Mouse (Mus musculus) megakaryocyte, adult 5-6 weeks (primary cell): ENCODE measurements around the gene Adam8. TPM values are rescaled to one million over a fixed set of nuclear protein-coding genes. Genes with fewer than 3 reads are reported as not detected.

Experiments
- ATAC-seq: 2 replicates; pipeline ENCODE4 v1.8.0; 2016; ENCODE audit warnings: mild to moderate bottlenecking, inconsistent platforms; ENCODE audit not compliant: poor library complexity, severe bottlenecking
- total RNA-seq, 2 experiments: library from RNA; stranded (forward) in 1 of 2; stranded (reverse) in 1 of 2; fragments of 153-499, 151-499 nt in 1 of 2; fragments of 221-1000, 200-1000 nt in 1 of 2; gene quantifications; 2 replicates each; pipeline versions ENCODE4 v1.2.3 to v1.2.4; 2015 to 2017

The Adam8 gene
- total RNA-seq, 2 experiments from 2014 or later: 35.0 to 39.3 TPM

DNA sequence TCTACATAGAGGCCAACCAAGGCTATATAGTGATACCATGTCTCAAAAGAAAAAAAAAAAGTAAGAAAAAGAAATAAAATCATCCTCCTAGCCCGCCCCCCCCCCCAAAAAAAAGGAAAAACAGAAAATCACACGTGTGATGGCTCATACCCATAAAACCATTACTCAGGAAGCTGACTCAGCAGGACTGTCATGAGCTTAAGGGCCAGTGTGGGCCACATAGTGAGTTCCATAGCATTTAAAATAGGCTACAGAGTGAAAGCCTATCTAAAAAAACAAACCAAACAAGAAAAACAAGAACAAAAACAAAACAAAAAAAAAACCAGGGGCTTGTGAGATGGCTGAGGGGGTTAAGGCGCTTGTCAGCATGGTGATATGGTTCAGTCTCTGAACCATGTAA is 11.6 kb downstream of the Adam8 start:
- ATAC-seq: no peak

DNA sequence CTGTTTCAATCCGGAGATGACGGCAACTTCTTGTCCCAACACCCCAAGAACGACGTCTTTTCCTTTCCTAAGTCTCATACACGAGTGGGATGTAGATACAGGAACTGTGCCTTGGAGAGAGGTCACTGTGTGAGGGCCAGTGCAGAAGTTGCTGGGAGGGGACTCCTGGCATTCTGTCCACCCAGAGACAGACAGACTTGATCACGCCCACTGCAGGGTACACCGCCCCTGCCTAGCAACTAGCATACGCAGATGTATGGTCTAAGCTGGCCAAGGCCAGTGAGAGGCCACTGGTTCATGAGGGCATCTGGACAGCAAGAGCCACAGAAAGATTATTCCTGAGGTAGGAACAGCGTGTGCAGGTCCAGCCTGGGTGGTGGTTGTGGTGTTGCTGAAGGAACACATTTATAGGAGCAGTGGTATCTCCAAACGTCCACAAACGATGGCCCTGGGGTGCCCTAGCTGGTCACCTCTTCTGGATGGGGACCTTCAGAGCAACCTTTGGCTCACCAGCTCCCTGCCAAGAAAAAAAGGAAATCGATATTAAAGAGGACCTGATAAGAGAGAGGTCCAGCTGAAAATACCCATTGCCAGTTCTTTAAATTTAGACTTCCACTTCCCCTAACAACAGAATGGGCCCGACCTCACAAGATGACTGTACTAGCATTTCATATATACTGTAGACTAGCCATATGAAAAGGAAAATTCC is 13.2 kb downstream of the Adam8 start:
- peak; percentile 20 for ATAC-seq

DNA sequence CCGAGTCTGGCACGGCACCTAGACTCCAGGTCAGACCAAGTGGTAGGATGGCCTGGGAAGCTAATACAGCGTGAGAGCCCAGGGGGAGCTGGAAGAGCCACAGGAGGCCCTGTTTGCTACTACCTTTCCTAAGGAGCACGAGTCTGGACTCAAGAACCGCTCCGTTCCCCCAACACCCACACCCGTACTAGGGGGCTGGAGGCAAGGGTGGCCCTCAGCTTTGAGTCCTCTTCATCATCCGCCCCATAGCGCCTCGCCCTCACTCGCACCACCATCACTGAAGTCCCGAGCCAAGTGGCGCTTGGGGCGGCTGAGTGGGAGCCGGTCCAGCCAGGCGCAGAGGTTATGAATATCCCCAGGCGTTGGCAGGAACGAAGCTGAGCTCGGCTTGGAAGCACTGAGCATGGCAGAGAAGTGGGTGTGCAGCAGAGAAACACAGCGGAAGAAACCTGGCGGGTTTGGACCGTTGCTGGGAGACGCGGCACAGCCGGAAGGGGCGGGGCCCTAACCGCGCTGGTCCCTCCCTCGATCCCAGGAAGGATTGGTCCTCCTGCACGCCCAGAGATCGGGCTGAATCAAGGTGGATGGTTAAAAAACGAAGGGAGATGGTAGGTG is 14.0 kb downstream of the Adam8 start, which contains the start of gene 6430531B16Rik:
Gene 6430531B16Rik, minus strand, starts transcription at position 478 of the 615 bp plus-strand sequence.
- peak; percentile 62 for ATAC-seq

DNA sequence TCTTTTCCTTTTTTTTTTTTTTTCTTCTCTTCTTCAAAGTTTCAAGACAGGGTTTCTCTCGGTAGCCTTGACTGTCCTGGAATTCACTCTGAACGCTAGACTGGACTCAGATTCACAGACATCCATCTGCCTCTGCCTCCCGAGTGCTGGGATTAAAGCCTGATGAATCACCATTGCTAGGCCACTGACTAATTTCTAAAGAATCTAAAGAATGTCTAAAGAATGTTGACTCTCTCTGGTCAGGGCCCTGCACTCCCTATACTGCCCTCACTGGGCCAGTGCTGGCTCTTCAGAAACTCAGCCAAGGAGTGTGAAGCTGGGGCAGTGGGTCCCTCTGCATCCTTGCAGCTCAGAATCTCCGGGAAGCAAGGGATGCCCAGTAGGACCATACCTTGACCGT is 16.9 kb downstream of the Adam8 start:
- no peak for ATAC-seq

DNA sequence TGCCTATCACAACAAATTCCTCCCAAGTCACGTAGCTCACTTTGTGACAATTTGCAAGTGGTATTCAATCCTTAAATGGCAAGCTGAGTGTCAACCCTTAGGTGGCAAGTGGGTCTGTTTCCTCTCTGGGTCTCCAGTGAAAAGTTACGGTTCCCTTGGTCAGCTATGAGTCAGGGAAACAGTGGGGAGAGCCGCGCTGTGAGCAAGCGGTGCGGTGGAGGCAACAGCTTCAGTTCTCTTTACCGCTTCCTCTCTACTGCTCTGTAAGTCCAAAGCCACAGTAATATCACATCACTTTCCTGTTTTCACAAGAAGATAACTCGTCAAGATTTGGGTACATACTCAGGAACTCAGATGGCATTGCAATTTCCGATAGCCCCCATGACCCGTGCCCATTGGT is 18.1 kb downstream of the Adam8 start:
- ATAC-seq: peak; percentile 60

DNA sequence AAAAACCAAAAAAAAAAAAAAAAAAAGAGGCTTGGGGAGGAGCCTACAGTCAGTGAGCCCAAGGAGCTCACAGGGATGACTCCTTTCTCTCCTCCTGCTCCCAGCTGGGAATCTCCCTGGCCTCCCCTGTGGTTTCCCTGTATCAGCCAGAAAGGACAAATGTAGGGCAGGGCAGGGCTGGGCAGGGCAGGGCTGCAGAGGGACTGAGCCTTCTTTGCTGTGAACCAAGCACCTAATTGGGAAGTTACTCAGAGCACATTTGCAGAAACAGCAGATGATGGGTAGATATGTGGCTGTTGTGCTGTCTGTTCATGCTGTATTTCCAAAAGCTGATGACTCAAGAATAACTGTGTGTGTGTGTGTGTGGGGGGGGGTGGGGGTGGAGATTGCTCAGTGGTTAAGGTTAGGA is 19.4 kb downstream of the Adam8 start:
- ATAC-seq: peak; percentile 33

DNA sequence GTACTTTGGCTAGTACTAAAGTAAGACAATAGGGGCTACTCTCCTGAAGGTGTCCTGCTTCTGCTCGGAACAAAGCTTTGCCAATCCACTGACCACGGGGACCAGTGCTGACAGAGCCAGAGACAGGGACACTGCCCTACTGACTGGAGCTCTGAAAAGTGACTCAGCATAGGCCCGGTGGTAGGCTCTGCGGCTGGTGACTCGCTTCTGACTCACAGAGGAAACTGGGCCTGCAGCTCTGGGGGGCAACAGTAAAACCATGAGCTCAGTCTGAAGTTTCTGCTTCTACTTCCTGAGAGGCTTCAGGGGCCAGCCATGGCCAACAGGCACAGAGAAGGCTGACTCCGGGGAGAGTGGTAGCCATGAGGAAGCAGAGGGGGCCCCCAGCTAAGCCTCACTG is 20.9 kb downstream of the Adam8 start:
- ATAC-seq: peak; percentile 47

DNA sequence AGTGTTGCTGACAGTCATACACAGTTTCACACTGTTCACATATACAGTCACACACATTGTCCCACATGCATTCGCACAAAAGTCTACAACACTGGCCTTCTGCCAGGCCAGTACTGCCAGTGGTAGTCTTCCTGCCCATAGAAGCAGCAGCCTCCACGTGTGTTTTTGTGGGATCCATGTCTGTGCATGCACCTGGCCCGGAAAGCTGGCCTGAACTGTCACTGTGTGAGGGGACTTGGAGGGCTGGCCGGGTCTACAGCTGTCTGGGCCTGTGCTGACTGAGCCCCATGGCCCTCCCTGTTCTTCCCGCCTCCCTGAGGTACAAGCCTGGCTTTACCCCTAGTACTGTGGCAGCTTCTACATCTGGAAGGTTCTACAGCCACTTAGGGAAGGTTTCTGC is 21.4 kb downstream of the Adam8 start:
- no peak for ATAC-seq

DNA sequence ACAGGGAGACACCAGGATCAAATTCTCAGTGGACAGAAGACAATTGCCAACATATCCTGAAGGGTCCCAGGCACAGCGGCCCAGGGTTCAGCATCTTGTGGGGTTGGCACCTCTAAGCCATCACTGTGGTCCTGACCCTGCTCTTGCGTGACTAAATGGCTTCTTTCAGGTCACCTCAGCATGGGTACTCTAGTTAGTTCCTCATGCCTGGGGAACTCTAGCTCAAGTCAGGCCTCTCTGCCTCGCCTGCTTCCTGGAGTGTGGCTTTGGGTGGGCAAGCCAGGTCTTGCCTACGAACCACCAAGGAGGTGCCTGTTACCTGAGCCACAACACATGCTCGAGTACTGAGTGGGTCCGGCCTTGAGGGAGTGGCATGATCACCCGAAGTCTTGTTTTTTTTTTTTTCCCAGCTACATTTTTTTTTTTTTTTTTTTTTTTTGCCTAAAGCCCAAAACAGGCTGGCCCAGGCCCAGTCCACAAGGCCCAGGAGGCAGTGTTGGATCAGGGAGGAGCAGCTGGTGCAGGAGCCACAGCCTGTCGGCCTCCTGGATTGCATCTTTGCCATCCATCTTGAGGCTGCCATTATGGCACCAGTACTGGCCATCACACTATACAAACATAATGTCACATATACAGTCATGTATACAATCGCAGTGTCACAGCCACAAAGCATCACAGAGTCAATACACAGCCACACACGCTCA is 22.0 kb downstream of the Adam8 start:
- ATAC-seq: no peak

DNA sequence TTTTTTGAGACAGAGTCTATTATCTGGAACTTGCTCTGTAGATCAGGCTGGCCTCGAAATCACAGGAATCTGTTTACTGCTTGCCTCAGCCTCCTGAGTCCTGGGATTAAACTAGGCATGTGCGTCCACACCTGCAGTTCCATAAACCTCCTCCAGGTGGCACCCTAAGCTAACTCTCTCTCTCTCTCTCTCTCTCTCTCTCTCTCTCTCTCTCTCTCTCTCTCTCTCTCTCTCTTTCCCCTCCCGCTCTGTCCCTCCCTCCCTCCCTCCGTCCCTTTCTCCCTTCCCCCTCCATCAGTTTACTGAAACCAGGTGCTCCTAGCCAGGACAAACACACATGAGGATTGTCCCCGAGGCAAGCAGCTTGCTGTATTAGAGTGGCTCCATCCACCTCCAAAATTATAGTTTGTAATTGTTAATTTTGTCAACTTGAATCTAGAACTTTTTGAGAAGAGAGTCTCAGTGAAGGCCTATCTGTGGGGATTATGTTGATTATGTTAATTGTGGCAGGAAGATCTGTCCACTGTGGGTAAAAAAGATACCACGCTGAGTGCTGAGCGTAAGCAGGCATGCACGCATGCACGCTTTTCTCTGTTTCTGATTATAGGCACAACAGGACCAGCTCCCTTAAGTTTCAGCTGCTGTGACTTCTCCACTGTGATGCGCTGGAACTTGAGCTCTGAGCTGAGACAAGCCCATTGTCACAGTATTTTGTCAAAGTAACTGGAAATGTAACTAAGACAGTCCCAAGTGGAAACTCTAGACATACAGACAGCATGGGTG is 22.8 kb downstream of the Adam8 start:
- 0 out of 2 replicates have a peak, but pooled peaks have one; percentile 21 for ATAC-seq

DNA sequence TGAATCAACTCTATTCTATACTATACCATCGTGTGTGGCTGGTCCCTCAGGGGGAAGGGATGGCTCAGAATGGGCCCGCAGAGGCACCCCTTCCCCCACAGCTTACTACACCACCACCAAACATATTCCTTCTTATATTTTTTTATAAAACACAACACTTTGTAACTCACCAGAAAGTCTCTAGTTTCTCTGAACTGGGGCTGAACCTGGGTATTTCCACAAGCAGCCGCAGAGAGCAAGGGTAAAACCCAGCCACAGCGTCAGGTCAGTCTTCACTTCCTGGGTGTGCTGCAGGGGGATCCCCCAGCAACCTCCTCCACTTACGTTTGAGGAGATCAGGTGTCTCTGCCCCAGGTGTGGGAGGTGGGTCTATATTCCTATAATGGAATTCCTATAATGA is 23.9 kb downstream of the Adam8 start:
- no peak for ATAC-seq

DNA sequence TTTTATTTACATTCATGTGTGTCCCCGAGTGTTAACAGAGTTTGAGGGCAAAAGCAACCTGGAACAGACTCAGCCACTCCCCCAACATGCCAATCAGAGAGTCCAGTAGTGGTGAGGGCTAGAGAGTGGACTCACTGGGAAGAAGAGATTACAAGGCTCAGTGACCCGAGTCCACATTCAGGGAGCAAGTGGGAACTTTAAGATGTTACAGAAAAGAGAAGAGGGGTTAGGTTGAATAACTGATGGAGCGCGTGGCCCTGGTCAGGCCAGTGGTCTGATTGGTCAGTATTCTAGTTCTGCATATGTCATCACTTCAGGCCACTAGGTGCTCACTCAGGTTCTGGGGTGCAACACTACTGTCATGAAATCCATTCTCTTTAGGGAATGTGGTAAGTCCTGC is 25.2 kb downstream of the Adam8 start:
- ATAC-seq: no peak

DNA sequence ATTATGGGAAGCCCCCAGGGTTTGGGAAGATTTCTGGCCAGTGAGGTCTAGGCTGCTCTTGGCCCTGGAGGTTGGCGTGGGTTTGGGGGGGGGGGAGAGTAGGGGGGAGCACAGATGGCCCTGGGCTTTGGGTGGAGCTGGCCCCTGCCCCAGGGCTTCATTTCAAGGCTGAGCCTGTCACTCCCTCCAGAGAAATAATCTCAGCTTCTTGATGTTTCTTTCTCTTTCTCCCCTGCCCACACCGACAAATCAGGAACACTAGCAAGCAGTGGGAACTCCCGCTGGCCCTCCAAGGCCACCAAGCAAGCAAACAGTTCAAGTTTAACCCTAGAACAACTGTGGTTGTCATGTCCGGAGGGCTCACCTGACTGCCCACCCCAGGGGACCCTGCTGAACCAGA is 28.5 kb downstream of the Adam8 start:
- ATAC-seq: no peak

DNA sequence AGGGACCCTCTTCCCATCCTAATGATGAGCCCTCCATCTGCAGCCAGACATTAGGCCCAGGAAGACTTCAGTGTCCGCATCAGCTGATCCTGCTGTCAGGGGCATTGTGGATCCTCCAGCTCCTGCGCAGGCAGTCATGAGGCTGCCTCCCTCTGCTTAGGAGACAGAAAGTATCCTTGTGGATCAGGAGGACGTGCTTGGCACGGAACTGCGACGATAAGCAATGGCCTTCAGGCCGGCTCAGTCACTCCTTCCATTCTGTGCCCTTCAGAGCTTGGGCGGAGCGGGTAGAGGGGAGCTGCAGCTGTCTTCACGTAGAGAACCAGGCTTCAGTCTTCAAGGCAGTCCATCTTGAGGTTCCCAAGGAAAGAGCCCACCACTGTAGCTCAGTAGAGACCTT is 31.2 kb downstream of the Adam8 start:
- ATAC-seq: no peak

DNA sequence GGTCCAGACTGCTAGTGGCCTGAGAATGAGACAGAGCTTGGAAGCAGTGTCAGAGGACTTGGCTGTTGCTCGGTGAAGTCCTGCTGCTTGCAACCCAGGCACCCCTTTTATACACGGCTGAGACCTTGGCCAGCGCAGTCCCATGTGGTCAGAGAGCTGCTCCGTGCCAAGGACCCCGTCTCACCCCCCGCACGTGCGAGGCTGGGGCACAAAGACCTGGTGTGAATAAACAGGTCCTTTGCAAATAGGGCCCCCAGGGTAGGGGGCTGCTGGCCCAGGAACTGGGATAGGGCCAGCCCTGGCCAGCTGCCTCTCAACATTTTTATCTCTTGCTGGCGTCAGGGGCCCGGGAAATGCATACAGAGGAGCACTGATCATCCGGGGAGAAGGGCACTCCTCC is 34.4 kb downstream of the Adam8 start:
- no peak for ATAC-seq

DNA sequence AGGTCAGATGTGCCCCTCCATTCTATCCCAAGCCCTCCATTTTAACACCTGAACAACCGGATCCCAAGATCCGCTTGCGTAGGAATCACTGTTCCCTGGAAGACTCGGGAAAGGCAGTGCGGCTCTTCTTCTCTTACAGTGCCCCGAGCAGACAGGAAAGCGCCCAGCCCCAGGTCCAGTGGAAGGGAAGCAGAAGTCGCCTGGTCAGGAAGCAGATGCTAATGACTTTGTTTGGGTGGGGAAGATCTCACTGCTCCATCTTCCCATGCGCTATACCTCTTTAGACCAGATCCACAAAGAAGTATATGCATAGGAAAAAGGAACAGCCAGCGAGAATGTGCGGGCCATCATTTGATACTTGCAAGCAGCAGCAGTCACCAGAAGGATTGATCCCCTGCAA is 34.9 kb downstream of the Adam8 start:
- peak; percentile 86 for ATAC-seq

DNA sequence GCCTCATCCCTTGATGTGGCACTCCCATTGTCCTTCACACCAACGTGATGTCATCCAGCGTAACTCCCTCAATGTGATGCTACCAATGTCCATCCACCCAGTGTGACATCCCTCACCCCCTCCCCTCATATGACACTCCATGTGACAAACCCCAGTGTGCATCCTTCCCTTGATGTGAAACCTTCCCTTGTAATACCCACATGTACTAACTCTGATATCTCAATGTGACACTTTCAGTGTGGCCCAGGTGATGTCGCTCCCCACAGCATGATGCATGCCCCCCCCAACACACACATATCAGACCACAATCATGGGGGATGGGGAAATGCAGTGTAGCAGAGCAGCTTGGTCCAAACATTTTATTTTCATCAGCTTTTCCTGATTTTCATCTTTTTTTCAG is 35.7 kb downstream of the Adam8 start:
- no peak for ATAC-seq

DNA sequence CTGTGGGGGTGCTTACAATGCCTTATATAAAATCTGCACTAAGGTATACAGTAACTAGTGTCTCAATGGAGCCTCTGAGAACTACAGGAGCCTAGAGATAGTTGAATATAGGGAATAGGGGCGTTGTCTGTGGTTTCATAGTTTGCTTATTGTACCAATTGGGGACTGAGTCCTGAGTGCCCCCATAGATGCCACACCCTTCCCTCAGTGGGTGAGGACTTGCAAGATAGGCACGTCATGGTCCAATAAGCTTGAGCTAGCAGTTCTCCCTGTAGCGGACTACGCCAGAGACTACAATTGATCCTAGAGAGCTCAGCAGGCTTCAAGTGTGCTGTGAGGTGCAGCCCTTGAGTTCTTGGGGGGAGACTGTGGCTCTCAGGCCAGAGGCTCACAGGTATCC is 36.9 kb downstream of the Adam8 start:
- ATAC-seq: no peak

DNA sequence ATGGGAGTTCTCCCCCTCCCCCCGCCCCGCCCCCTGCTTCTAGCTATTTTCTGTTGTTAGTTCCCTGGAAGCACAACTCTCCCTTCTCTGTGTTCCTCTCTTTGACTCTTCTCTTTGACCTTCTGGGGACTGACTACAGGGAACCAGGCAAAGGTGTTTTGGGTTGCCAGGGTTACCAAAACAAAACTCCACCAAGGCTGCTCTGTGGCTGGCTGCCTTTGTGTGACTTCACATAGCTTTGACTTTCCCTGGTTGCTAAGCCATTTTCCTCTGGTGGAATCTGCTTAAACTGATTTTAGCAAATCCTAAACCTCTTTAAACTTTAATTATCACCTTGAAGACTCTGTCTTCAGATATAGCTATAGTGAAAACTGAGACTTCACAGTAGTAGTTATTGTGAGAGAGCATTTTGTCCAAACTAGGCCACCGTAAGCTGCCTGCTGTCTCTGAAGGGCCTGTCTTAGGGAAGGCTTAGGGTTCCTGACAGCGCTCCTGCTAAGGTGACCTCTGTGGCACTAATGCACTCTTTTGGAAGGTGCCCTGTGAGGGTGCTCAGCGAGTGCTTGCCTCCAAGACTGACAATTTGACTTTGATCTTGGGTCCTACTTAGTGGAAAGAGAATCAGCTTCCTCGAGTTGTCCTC is 40.2 kb downstream of the Adam8 start:
- no peak for ATAC-seq

DNA sequence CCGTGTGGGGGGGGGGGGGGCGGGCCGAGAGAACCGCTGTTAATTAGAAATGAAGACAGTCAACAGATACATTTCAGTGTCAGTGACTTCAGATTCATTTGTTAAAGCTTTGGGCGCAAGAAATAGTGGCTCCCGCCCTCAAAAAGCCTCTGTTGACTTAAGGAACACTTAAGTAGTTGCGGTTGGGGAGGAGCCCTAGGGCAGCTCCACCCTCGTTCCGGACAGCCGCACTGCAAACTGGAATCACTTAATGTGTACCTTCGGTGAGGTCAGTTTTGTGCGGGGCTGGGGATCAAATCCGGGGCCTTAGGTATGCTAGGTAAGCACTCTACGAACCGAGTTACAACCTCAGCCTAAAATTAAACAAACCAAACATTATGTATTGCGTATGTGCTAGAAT is 41.3 kb downstream of the Adam8 start:
- peak; percentile 51 for ATAC-seq
